Mouse (Mus musculus) NIH3T3 (cell line): Measurements from ENCODE around the gene Mtcl1.
A peak's percentile ranks its signal among the peaks of the same experiment; 100 is the strongest.

Experiments used
- DNase-seq: peaks from one replicate; pipeline ENCODE4 v3.0.0-alpha.2; 2012; ENCODE audit warnings: low read depth

Mtcl1 gene

DNA sequence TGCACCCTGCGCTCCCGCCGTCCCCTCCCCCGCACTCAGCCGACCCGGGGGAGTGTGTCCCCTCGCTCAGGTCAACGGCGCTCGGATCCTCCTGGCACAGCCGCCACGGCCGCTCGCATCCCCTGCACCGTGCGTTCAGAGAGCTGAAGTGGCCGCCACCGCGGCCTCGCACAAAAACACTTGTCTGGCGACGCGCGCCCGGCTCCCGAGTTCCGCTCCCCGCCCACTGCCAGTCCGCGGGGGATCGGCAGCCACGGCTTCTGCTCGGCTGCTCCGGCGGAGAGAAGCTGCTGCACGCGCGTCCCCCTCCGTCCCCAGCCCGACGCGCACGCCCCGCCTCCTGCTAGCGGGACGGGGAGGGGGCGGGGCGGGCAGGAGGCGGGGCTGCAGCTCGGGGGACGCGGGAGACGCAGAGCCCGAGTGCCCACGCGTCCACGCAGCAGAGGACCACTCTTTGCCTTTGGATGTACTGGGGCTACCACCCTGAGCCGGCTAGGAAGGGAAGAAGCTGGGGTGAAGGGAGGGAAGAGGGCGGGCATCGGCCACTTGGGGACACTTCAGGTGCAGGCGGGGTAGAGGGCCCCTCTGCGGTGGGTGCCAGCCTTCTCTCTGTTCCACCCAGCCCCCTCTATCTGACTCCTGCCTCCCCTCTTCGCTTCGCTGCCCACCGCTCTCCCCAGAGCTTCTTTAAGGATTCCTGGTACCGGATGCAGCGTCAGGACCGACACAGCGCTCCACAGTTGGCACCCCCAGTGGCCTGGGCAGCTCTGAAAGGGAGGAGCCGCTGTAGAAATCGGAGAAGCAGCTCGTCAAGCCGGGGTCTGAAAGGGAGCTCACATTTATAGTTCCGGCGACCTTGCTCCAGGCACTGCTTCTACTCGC, at the start of gene Mtcl1:
Mtcl1 (minus strand) TSS at position 291 of the 882 bp plus-strand sequence.
- DNase-seq, result peak; percentile 86

DNA sequence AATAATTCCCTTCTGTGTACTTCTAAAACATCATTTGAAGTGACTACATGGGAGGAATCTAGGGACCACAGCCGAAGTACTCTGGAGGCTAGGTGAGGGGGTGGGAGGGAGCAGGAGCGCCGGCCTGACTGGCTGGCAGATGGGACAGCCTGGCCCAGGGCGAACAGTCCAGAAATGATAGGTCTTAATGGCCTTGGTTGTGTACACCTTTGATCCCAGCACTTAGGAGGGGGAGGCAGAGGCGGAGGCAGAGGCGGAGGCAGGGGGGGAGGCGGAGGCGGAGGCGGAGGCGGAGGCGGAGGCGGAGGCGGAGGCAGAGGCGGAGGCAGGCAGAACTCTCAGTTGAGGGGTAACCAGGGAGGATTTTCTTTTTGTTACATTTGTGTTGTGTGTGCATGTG, 49.0 kb upstream of the Mtcl1 start:
- no peak for DNase-seq

DNA sequence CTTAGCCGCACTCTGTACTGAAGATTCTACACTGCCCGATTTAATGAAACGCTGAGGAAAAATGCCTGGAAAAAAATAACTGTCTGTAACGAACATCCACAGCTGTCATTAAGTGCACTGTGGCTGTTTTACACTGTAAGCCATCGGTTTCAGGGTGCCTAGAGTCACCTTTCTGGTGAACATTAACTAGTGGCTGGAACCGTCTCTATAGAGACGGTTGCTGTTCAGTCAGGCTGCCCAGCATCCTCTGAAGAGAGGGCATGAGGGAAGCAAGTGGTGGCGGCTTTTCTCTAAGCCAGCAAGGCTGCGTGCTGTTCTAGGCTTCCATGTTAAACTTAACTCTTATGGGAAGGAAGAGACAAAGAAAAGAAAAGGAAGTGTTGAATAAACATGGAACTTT, 47.0 kb upstream of the Mtcl1 start:
- no peak for DNase-seq

DNA sequence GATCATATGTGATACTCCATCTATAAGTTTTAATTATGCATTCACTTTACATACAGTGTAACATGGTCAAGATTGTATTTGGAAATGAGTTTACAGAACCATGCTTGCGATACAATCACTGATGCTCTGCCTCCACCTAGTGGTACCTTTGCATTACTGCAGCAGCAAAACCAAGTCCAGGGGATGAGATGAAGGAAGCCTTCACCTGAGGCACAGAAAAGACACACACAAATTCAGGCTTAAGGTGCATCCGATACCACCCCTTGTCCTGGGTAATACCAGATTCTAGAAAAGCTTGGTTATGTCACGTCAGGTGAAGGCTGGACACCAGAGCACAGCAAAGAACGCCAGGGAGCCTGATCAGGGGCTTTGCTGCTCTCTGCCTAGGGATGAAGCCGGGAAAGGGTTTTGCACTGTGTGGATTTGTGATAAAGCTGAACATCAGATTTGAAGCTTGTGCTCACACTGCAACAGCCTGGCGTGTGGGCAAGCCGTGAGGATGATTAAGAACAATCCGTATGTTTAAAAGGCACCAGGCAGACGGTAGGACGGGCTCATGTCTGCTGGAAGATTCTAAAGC, 40.6 kb upstream of the Mtcl1 start:
- peak; percentile 82 for DNase-seq

DNA sequence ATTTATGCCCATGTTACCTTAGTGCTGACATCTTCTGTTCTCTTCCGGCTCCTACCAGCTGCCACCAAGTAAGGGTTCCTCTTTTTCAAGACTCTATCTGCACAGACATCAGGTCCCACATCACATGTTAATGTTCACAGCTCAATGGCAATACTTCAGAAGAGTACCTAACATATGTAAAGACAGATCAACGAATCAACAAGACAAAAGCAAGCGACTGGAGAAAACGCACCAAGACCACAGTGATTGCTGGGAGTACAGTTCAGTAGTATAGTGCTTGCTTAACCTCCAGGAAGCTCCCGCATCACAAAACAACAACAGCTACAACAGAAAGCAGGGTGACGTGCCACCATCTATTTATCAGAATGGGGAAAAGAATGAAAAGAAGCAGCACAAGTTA, 37.0 kb upstream of the Mtcl1 start:
- no peak for DNase-seq

DNA sequence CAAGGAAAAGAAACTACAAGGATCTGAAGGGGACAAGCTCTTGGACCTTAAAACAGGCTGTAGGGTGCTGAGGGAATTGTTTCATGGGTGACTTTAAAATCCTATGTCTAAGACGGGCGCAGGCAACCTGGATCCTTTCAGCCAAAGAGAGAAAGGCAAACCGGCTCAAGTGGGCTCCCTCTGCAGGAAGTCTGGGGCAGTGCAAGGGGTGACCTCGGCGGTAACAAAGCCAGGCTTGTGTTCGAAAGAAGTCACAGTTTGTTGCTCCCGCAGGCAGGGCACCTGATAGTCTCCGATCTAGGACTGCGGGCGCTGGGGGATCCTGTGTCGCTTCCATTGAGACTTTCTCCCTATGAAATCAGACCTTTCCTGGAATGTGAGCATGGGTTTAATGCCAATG, 36.2 kb upstream of the Mtcl1 start:
- DNase-seq, result peak; percentile 59

DNA sequence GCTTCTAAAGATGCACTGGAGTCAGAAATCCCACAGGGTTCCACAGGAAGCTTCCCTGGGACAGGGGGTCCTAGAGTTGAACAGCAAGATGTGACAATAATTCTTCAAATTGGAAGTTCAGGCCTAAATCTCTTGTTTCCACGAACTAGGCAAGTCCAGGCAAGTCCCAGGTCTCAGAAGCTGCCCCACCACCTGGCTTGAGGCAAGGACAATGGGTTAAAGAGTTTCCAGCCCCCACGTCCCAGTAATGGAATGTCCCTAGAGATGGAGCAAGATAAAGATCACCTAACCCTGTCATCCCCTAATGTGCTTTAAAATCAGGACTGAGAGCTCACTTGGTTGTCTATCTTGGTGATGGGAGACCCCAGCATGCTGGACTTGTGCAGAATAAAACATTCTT, 35.4 kb upstream of the Mtcl1 start:
- DNase-seq, result no peak

DNA sequence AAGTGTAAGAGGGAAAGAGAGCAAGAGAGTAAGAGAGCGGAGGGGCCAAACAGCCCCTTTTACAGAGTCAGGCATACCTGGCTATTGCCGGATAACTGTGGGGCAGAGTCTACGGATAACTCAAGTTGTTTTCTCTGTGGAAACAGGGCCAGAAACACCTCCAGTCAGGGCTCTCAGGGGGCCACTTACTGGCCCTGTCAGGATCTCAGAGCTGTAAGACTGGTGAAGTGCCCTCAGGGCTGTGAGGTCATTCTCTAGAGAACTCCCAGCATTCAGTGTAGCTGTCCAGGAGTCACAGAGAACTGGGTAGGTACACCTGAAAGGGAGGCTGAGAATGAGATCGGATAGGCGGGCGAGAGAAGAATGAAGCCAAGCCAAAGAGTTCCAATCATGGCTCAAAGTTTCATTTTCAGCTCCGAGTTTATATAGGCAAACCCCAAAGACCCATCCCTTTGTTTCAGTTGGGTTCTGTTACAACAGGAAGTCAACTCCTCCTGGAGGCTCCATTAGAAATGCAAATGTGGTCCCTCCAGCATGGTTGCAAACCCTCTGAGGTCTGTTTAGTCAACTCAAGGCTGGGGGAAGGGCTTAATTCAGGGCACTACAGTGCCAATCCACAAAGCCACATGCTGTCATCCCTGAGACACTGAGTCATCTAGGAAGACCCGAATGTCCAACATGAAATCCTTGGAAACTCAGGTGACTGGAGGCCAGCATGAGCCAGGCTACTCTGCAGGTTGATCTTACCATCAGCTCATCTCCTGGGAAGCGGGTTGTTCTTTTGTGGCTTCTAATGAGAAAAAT, 34.3 kb upstream of the Mtcl1 start:
- no peak for DNase-seq

DNA sequence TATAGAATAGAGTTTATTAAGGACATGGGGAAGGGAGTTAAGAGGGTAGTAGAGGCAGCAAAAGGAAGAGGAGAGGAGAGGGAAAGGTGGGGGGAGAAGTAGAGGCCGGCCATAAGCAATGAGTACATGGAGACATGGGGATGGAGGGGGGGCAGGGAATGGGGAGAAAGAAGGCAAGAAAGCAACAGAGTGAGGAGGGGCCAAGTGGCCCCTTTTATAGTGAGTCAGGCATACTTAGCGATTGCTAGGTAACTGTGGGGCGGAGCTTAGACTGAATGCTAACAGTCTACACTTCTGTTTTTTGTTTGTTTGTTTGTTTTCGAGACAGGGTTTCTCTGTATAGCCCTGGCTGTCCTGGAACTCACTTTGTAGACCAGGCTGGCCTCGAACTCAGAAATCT, 31.7 kb upstream of the Mtcl1 start:
- DNase-seq, result no peak

DNA sequence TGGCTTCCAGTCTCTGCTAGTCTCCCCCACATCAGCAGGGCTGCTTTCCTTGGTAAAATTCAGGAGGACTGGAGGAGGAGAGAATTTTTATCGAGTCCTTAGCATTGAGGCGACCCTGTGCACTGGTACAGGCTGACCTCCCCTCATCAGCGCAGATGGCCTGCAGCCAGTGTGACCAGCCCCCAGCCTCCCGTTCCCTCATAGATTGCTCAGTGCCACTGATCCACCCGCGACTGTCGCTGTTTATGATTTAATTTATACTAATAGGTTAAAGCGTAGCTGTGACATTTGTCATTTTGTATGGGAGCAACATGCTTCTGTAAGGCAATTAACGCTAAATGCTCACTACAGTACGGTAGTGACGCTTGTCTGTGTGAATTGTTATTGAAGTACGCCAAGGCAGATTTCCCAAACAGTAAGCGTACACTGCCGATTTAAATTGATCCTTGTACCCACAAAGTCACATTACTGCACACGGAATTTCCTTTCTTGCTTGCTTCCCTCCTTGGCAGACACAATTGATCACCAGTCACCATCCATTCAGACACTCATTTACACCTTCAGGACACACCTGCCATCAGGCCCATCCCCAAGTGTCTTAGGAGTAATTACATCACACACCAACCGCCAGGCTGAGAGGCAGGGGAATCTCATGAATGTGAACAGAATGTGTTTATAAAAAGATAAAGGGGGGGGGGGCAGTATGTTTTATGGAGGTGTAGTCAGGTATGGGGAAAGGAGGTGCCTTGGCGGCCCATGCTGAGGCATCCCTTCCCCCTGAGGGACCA, 31.1 kb upstream of the Mtcl1 start:
- DNase-seq, result no peak

DNA sequence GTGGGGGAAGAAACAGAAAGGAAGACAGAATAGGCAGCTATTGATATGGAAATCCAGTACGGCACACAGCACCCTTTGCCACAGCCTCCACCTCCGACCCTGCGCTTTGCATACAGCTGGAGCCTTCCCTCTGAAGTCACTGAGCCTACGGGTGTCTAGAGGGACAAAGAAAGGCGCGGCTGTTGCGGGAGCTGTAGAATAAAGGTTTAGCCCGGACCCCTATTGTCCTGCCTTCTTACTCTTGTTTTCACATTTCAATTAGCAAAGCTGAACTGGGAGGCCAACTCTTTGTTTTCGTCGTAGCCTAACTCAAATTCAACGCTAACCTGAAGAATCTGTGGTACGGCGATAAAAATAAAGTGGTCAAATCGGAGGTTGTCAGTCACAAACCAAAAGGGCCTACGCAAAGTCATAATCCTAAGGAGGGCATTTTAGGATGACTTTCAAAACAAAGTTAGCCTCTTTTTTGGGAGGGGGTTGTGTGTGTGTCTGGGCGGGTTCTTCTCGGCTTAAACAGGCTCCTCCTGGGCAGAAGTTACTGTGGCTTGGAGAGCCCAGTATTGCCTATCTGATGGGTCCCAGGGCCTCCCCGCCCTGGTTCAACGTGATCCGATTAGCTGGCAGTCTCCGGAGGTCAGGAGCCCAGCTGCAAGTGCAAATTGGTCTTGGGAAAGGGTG, 30.4 kb upstream of the Mtcl1 start:
- DNase-seq, result no peak

DNA sequence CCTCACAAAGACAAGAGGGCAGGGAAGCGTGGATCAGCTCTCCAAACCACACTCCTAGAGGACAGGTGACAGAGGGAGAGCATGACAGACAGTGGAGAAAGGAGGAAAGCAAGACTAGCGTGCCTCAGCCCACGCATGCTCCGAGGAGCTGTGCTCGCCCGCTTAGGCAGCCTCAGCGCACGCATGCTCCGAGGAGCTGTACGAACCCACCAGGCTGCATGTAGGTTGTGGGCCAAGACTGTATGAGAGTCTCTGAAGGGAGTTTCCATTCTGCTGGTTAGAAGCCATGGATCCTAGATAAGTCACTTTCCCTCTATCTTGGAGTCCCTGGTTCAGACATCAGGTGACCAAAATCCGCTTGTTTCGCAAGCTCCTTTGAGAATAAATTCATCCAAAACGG, 29.8 kb upstream of the Mtcl1 start:
- DNase-seq, result no peak

DNA sequence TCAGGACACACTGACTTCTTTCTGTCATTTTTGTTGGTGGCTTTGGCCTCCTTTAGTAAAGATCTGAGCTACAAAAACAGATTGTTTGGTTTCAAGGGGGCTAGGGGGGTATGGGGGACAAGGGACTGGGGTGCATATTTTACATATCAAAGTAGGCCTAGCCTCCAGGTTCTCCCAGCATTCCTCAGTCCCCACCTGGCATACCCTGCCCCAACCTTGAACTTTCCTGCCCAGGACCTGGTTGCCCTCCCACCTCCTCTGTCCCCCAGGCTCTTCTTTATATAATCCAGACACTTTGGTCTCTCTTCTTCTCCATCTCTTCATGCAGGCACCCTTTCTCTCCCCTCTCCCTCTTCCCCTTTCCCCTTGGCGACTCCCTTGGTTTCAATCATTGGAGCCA, 23.7 kb upstream of the Mtcl1 start:
- DNase-seq, result no peak

DNA sequence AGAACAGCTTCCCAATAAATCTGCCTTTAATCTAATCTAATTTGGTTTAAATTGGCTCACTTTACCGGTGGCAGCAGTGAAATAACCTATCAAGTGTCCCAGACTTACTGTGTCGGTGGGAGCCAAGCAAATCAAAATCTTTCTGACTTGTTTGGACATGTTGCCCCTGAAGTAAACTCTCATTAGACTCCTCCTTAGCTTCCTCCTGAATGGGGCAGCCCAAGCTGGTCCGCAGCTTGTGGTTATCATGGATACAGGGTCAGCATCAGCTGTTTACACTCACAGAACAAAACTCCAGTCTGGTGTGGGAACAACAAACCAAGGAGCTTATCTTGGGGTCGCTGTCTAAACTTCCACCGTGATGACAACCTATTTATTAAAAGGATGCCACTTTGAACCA, 22.2 kb upstream of the Mtcl1 start:
- no peak for DNase-seq

DNA sequence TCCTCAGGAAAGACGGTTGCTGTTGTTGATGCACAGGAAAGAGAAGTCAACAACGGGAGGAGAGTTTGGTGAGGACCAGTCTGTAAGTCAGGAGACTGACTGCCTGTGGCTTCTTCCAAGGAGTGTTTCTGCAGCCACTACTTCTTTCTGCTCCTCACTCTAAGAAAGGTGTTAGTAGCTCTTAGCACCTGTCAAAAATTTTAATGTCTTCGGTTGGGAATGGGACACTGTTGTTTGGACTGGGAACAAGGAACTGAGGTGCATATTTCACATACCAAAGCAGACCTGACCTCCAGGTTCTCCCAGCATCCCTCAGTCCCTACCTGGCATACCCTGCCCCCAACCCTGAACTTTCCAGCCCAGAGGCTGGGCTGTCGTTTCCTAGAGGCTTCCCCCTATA, 21.7 kb upstream of the Mtcl1 start:
- DNase-seq, result no peak

DNA sequence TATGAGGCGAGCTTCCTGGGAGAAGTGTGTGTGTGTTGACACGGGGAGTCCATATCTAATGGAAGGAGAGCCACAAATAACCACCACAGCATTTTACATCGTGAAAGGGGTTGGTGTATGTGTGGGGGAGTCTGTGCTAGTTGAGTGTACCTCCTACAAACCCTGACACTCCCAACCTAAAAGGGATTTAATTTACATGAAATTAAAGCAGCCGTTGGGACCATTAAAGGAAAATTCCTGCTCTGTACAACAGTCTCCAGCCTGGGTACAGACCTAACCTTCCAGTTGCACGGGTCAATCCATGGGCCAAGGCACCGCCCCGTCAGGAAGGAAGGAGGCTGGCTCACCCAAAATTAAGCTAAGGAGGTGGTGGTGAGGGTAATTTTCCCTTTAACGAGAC, 20.5 kb upstream of the Mtcl1 start:
- DNase-seq, result no peak

DNA sequence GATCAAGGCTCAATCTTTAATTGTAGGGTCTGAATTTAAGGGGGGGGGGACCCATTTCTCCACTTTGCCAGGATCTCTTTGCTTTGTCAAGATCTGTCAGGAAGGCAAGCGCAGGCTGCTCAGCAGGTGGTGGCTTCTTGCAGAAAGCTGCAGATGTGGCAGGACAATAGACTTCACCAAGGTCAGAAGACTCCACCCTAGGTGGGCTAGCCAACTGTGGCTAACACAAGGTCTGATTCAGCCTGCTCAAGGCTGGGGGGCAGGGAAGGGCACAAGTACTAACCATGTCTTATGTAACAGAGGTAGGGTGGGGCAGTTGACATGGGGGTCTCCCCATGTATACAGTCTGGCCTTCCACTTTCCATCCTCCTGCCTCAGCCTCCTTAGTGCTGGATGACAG, 7.7 kb upstream of the Mtcl1 start:
- DNase-seq, result no peak

DNA sequence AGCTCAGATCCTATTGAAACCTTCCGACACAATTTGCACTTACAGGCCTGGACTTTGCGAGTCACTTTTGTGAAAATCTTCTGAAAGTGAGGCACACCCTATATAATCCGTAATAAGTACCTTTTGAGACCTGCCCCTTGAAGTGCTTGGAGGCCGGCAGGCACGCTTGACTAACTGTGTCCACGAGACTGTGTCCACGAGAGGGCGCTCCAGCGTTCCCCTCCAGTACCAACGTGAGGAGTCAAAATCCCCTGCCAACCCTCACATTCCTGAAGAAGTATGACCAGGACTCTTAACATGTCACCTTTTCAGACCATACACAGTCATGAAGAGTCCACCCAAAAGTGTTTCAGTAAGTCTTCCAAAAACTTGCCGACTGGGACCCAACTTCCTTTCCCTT, 1.6 kb upstream of the Mtcl1 start:
- DNase-seq, result peak; percentile 95

DNA sequence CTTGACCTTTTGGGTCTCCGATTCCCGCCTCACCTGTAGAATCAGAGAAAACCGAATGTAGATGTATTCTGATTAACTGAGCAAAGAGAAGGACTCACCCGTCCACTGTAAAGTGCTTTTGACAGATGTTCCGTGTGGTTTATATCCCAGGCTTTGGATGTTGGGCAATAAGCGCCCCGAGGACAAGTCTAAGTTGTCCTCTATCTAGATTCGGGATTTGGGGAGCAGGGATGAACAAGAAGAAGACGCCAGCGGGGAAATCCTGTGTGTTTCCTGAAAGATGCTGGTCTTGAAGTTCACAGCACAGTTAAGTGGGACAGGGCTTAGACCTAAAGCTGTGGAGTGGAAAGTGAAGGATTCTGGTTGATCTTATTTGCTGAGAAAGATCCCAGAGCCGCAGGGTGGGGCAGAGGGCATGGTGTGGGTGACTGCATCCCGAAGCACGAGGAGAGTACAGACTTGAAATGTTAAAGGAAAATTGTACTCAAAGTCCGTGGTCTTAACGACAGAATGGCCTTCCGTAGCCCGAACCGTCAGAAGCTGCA, 1.0 kb upstream of the Mtcl1 start:
- peak; percentile 28 for DNase-seq

DNA sequence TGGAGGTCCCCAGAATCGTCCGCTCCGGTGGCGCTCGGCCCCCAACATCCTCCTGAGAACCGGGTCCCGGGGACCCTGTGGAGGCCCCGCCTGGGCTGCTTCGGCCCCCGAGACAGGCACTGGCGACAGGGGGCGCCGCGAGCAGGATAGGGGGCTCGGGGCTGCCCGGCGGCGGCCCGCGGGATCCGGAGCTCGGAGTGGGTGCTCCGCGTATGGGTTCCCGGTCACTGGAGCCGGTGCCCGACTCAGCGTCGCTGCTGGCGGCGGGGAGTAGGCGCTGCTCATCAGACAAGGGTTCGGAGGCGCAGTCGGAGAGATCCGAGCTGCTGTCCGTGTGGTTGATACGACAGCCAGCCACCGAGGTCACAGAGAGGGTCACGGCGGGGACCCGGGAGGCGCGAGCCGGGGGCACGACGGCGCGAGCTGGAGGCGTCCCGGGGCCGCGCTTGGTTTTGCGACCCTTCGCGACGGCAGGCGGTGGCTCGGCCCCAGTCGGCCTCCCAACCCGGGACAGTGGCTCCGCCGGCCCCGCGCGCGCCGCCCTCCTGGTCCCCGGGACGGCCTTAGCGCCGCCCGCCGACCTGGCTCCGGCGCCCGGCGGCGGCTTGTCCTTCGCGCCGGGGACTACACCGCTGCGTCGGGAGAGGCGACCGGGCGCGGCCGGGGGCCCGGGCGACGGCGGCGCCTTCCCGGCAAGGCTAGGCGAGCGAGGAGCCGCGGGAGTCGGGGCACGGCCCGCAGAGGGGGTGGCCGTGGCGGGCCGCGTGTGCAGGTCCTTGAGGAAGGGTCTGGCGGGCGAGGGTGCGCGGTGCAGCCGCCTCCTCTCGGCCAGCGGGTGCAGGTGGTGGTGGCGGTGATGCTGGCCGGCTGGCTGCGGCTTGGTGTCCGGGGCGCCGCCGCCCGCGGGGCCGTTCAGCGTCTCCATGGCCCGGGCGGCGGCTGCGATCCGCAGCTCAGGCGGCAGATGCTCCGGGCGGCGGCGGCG, 837 bp downstream of the Mtcl1 start:
- DNase-seq, result peak; percentile 79
